Mouse (Mus musculus) splenic B cell, adult 2 months (primary cell): Measurements from ENCODE around the gene Terb2.

ENCODE experiments used
- DNase-seq: peaks from one replicate; pipeline ENCODE4 v3.0.0-alpha.2; 2011; ENCODE audit warnings: low read depth, low spot score
- H3K27me3 ChIP-seq: 2 replicates; pipeline ENCODE4 v1.6.1; 2012; ENCODE audit warnings: mild to moderate bottlenecking, low read length, moderate library complexity, mixed read lengths; ENCODE audit not compliant: control insufficient read depth, poor library complexity, insufficient read depth, severe bottlenecking
- H3K36me3 ChIP-seq: 2 replicates; pipeline ENCODE4 v1.6.1; 2012; ENCODE audit warnings: mild to moderate bottlenecking, low read length, moderate library complexity, mixed read lengths; ENCODE audit not compliant: control insufficient read depth, poor library complexity, insufficient read depth, severe bottlenecking

The Terb2 gene

GRCm38 (mm10) chr2:122233759-122234557 lies 47.9 kb downstream of the Terb2 start:
- Histone ChIP-seq H3K36me3 (no peaks in the 10 kb centered on the region), H3K27me3 (no peaks in the 10 kb centered on the region)
- DNase-seq: no peak

GRCm38 (mm10) chr2:122234611-122235288 lies 48.7 kb downstream of the Terb2 start, which contains the start of gene Sord:
TSS of gene Sord (plus strand) at chr2:122234749.
- no peaks in the 10 kb centered on the region for H3K36me3 ChIP-seq
- H3K27me3 ChIP-seq: no peaks in the 10 kb centered on the region
- peak; percentile 65 for DNase-seq

- no peak for DNase-seq
- no peaks in the 10 kb centered on the region for H3K36me3 ChIP-seq
Observed at GRCm38 (mm10) chr2:122235425-122235824, 49.4 kb downstream of the Terb2 start.

GRCm38 (mm10) chr2:122236321-122236720 lies 50.2 kb downstream of the Terb2 start:
- Histone ChIP-seq H3K36me3 (no peaks in the 10 kb centered on the region), H3K27me3 (no peaks in the 10 kb centered on the region)
- no peak for DNase-seq

More at GRCm38 (mm10) chr2:122235425-122235824, 49.4 kb downstream of the Terb2 start:
- no peaks in the 10 kb centered on the region for H3K27me3 ChIP-seq

- H3K27me3 ChIP-seq: no peaks in the 10 kb centered on the region
- no peak for DNase-seq
- H3K36me3 ChIP-seq: no peaks in the 10 kb centered on the region
Observed at GRCm38 (mm10) chr2:122237891-122238470, 51.9 kb downstream of the Terb2 start.

- DNase-seq: no peak
- Histone ChIP-seq H3K36me3 (no peaks in the 10 kb centered on the region), H3K27me3 (no peaks in the 10 kb centered on the region)
Observed at GRCm38 (mm10) chr2:122240735-122241134, 54.7 kb downstream of the Terb2 start.

- DNase-seq: no peak
- Histone ChIP-seq H3K36me3 (no peaks in the 10 kb centered on the region), H3K27me3 (no peaks in the 10 kb centered on the region)
Observed at GRCm38 (mm10) chr2:122241226-122241625, 55.2 kb downstream of the Terb2 start.

GRCm38 (mm10) chr2:122241935-122242334 lies 55.9 kb downstream of the Terb2 start:
- Histone ChIP-seq H3K27me3 (no peaks in the 10 kb centered on the region), H3K36me3 (no peaks in the 10 kb centered on the region)
- DNase-seq: no peak

GRCm38 (mm10) chr2:122243671-122244131 lies 57.6 kb downstream of the Terb2 start:
- Histone ChIP-seq H3K27me3 (no peaks in the 10 kb centered on the region), H3K36me3 (no peaks in the 10 kb centered on the region)
- peak; percentile 80 for DNase-seq

- no peak for DNase-seq
- Histone ChIP-seq H3K27me3 (no peaks in the 10 kb centered on the region), H3K36me3 (no peaks in the 10 kb centered on the region)
Observed at GRCm38 (mm10) chr2:122247786-122248185, 61.7 kb downstream of the Terb2 start.

- no peak for DNase-seq
- Histone ChIP-seq H3K27me3 (no peaks in the 10 kb centered on the region), H3K36me3 (no peaks in the 10 kb centered on the region)
Observed at GRCm38 (mm10) chr2:122255997-122256396, 69.9 kb downstream of the Terb2 start.
